Mouse (Mus musculus) ovary, postnatal 36 days (tissue): ENCODE results near the gene Raver1.
"Not testable (repeated sequence)": the region's sequence is repeated elsewhere in the genome, so short reads cannot be mapped to it uniquely, and the experiment has no call there.

Experiments
- DNase-seq: peaks from one replicate; pipeline ENCODE4 v3.0.0; 2022; ENCODE audit warnings: low spot score, mixed read lengths

The Raver1 gene

GRCm38 (mm10) chr9:21105760-21106564 is 14.2 kb upstream of the Raver1 start:
- DNase-seq = no peak

DNA sequence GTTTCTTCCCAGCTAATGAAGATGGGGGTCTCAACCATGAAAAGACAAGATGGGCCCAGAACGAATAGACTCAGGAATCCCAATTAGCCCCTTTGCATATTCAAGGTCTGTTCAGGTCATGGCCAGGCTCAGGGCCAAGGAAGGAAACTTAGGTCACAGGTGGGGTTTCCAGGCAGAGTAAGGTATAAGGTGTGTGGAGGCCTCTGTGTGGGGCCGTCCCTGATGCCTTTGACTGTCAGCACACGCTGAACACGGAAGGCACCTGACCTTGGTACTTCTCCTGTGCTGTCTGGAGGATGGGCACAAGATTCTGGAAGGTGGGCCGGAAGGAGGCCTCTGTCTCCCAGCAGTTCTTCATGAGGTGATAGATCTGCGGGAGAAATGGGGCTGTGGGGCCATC is 13.0 kb upstream of the Raver1 start:
- no peak for DNase-seq

DNA sequence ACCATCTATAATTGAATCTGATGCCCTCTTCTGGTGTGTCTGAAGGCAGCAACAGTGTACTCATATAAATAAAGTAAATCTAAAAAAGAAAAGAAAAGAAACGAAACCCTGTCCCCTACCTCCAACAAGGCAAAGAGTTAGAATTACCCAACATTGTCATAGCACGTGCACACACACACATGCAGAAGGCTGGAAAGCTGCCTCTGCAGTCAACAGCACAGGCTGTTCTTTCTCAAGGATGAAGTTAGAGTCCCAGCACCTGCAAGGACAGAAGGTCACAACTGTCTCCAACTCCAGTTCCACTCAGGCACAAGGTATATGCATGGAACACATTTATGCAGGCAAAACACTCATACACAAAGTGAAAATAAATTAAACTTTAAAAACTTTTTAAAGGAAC is 10.3 kb upstream of the Raver1 start:
- DNase-seq = no peak

- DNase-seq = no peak
These were observed 8.8 kb upstream of the Raver1 start for GRCm38 (mm10) chr9:21100447-21101161.

DNA sequence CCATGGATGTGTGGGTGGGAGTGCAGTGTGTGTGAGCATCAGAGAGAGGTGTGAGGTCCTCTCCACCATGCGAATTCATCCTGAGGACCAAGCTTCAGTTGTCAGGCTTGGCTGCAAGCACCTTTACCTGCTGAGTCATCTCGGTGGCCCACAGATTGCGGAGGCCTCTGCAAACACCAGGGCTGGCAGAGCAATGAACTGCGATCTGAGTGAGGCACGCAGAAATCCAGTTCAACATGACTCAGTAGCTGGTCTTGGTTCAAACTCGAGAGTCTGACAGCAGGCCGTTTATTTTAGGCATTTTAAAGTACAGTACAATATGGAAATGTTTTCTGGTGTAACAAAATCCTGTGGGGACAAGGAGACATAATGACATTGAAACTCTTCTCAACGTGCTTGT is 6.0 kb upstream of the Raver1 start:
- no peak for DNase-seq

DNA sequence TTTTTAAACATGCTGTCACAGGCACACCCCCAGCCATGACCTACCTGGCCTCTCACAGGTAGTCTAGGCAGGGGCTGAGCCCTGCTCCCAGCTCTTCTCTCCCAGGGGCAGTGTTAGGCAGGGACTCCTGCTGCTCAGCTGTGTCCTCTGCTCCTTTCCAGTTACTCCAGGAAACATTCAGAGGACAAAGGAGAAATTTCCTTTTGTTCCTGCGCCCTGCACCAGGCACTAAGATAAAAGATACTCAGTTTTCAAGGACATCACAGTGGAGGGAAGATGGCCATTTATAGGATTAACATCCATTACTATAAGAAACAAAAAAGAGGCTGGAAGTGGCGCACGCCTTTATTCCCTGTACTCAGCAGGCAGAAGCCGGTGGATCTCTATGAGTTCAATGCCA is 4.2 kb upstream of the Raver1 start:
- DNase-seq = no peak

GRCm38 (mm10) chr9:21093423-21093822 is 1.6 kb upstream of the Raver1 start:
- DNase-seq = no peak

DNA sequence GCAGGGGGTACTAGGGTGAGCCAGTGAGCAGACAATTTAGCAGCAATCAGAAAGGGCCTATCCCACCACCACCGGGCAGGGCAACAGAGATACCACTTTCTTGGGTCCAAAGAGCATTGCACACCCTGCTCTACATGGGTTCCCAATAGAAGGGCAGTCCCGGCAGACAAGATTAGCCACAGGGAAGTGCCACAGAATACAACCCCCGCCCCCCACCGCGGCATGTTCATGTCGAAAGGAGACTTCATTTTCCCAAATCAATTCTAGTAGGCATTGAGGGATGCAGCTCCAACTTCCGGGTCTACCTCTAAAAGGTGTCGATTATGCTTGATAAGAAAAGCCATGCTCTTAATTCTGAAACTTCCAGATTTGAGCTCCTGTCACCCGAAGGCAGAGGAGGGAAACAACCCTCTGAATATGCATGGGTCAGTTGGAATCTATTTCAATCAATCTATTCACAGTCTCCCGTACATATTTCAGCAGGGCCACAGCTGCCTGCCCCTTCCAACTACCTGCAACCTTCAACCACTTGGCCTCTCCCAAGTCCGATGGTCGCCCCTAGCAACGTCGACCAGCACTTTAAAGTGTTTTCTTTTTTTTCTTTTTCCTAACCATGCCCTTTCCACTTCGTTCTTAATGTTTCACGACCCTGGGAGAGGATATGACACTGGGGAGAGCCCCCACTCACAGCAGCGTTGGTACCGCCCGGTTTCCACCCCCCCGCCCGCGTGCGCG is 669 bp downstream of the Raver1 start:
- DNase-seq = no peak

GRCm38 (mm10) chr9:21090537-21090936 is 1.3 kb downstream of the Raver1 start:
- DNase-seq = no peak

DNA sequence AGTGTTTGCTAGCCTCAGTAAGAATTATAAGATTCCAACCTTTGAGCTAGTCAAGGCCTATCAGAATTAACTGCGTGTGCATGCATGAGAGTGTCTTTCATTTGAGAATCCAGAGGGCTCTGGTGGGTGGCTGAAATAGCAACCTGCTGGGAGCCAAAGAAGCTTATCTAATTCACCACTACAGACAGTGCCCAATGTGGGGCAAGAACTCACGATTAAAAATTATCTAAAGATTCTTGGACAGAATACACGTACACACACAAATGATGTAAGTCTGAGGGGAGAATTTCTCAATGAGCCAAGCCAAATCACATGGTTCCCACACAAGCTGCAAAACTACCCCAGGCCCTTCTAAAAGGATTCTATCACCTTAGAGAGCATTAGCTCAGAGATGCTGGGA is 8.5 kb downstream of the Raver1 start:
- DNase-seq = no peak

DNA sequence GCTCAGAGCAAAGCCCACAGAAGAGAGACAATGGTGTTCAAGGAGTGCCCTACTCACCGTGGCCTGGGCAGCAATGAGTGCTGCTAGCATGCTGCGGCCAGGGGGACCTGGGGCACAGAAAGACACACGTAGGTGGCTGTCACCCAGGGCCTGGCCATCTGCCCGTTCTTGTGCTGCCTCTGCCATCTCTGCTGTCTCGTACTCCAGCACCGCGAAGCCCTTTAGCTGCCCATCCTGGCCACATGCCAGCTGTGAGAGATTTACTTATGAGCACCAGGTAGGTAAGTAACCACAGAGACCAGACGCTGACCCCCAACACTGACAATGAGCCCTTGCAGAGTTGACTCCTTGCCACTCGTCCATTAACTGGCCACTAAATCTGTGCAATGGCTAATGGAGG is 10.7 kb downstream of the Raver1 start:
- DNase-seq = no peak

DNA sequence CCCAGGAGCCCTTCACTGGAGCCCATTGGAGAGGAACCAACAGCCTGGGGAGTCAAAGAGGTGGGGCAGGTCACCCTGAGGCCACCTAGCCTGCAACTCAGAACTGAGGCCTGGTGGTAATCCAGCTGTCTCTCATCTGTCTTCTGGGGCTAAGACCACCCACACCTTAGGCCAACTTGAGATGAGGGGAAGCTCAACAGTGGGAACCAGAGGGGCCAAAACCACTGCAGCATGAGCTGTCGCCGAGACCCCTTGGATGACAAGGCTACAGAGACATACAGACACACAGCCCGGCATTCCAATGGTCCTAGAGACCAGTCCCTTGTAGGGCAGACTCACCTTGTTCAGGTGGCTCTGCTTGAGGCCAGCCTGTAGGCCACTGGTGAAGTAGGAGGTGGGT is 16.2 kb downstream of the Raver1 start:
- no peak for DNase-seq

GRCm38 (mm10) chr9:21074173-21074572 is 17.6 kb downstream of the Raver1 start:
- DNase-seq = no peak

DNA sequence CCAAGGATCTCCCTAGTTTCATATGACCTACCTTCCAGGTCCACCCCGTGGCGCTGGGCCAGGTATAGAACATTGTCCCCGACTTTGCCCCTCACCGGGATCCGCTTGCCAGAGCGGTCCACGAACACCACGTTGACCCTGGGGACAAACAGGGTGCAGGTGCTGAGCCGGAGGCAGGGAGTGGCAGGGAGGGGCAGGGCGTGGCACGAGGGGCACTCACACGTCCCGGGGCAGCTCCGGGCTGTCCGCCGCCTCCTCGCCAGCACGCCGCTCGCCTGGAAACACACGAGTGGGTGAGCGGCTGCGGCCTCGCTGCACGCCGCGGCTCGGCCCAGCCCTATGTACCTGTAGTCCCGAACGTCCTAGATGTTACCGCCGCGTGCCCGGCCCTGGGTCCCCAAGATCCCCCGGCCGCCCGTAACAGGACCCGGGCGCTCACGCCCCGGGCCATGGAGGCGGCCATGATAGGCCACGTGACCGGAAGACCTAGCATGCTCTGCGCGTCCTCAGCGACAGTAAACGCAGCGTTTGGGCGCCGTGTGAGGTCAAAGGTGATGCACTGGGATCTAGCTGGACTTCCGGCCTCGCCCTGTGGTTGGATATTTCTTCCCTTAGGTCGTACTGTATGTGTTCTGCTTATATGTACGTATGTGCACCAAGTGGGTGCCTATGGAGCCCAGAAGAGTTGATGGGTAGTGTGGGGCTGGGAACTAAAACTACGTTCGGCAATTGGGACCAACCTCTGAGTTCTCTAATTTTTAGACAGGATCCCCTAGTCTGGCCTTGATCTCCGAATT is 18.6 kb downstream of the Raver1 start, which contains the start of the genes Gm49373 and Fdx1l:
Gene Gm49373 (minus strand): TSS at position 53 of the 797 bp plus-strand sequence.
Gene Fdx1l (minus strand): TSS at position 571 of the 797 bp plus-strand sequence.
- DNase-seq = peak; percentile 86

DNA sequence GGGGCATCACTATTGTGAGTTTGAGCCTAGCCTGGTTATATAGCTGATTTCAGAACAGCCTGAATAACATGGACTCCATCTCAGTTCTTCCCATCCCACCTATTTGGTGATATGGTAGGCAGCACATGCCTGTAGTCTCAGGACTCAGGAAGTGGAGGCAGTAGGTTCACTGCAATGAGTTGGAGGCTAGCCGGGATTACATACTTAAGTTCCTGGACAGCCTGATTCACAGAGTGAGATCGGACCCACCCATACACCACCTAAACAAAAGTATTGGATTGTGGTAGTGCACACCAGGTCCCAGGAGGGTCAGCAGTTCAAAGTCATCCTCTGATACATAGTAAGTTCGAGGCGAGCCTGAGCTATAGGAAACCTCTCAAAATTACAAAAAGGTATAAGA is 19.2 kb downstream of the Raver1 start:
- DNase-seq = no peak

GRCm38 (mm10) chr9:21067006-21067684 is 24.7 kb downstream of the Raver1 start, which contains the start of gene Zglp1:
TSS of gene Zglp1 (minus strand) at chr9:21067093.
- no peak for DNase-seq

DNA sequence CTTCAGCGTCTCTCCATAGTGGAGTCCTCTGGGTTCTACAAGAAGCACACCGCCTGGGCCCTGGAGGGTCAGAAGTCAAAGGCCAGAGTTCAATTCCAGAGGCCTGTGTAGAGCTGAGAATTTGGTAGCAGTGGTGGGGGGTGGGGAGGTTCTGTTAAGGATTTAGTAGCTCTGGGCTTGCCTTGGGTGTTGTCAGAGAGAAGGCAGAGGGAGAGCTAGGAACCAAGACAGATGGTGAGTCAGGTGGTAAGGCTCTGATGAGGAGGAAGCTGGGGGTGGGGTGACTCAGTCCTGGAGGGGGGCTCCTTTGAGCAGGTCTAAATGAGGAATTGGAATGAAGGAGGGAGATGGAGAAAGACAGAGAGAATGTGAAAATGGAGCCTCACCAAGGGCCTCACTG is 28.9 kb downstream of the Raver1 start:
- DNase-seq = no peak

GRCm38 (mm10) chr9:21051578-21051977 is 40.2 kb downstream of the Raver1 start:
- DNase-seq = no peak

DNA sequence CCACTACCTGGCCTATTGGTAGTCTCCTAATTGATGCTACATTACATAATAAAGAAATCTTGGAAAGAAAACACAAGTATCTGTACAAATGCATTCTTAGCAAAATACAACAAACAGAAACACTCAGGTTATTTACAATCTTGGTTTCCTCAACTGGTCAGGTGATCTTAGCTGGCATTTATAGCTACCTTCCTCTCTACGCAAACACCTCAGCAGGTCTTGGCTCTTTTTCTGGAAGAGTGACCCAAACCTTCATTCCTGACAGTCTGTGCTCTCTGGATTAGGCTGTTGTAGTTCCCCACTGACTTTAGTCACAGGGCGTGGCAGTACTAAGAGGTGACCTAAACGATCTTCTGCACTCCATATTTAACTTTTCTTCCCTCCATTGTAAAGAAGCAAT is 46.6 kb downstream of the Raver1 start:
- no peak for DNase-seq

GRCm38 (mm10) chr9:21044785-21045184 is 47.0 kb downstream of the Raver1 start:
- DNase-seq = not testable (repeated sequence)

- DNase-seq = no peak
These were observed 48.2 kb downstream of the Raver1 start for GRCm38 (mm10) chr9:21043563-21043962.
